Mouse (Mus musculus) midbrain, postnatal 0 days (tissue): ENCODE data around the gene Ntn1. TPM values are rescaled to one million over a fixed set of nuclear protein-coding genes. Genes with fewer than 3 reads are reported as not detected.

ENCODE experiments used
- ATAC-seq: fragments of 200-750 bp; cut with Nextera tagmentation; 2 replicates; pipeline ENCODE4 v1.8.0; 2017; ENCODE audit warnings: moderate number of reproducible peaks, mild to moderate bottlenecking, moderate TSS enrichment, moderate library complexity; ENCODE audit not compliant: low FRiP score
- DNase-seq: peaks from one replicate; pipeline ENCODE4 v3.0.0-alpha.2; 2015; ENCODE audit warnings: low spot score
- H3K27ac ChIP-seq: fragments of 300-500 bp; sonication (generic); 2 replicates; pipeline ENCODE4 v1.5.1; 2014; ENCODE audit warnings: low read depth, mild to moderate bottlenecking, low read length, mixed read lengths
- H3K27me3 ChIP-seq: fragments of 300-500 bp; sonication (generic); 2 replicates; pipeline ENCODE4 v1.6.1; 2014; ENCODE audit warnings: low read length, control low read depth, mixed read lengths; ENCODE audit not compliant: insufficient read depth
- H3K36me3 ChIP-seq: fragments of 300-500 bp; sonication (generic); 2 replicates; pipeline ENCODE4 v1.6.1; 2014; ENCODE audit warnings: low read length, control low read depth, mixed read lengths; ENCODE audit not compliant: insufficient read depth
- H3K4me1 ChIP-seq: fragments of 300-500 bp; sonication (generic); 2 replicates; pipeline ENCODE4 v1.6.1; 2014; ENCODE audit warnings: mild to moderate bottlenecking, control low read depth, antibody characterized with exemption, low read length, mixed read lengths; ENCODE audit not compliant: insufficient read depth
- H3K4me2 ChIP-seq: fragments of 300-500 bp; sonication (generic); 2 replicates; pipeline ENCODE4 v1.6.1; 2014; ENCODE audit warnings: low read depth, mild to moderate bottlenecking, low read length, mixed read lengths; ENCODE audit not compliant: poor library complexity, severe bottlenecking
- H3K4me3 ChIP-seq: fragments of 300-500 bp; sonication (generic); 2 replicates; pipeline ENCODE4 v1.5.1; 2014; ENCODE audit warnings: low read depth, mild to moderate bottlenecking, low read length, moderate library complexity
- H3K9ac ChIP-seq: fragments of 300-500 bp; sonication (generic); replicated peaks from 2 replicates; pipeline ENCODE4 v1.6.1; 2014; ENCODE audit warnings: mild to moderate bottlenecking, low read length, moderate library complexity, mixed read lengths; ENCODE audit not compliant: poor library complexity, severe bottlenecking
- H3K9me3 ChIP-seq: fragments of 300-500 bp; sonication (generic); 2 replicates; pipeline ENCODE4 v1.6.1; 2016; ENCODE audit warnings: low read length, control low read depth
- CTCF ChIP-seq: IDR thresholded peaks from 2 replicates; pipeline ENCODE4 v1.5.1; 2016; ENCODE audit warnings: antibody characterized with exemption, mild to moderate bottlenecking
- WGBS: fragments of 180-500 bp; shearing (Covaris S2); extraction: QIAGEN DNeasy Blood & Tissue Kit; methylation state at CpG from one replicate; pipeline ENCODE4 v1.1.7; 2014; 5-methylcytosine and 5-hydroxymethylcytosine counted together
- polyA plus RNA-seq: library from polyadenylated mRNA; unstranded; fragments of >200 nt; fragmentation: Nextera tagmentation; extraction: Ambion mirVana; gene quantifications from 2 replicates; pipeline ENCODE4 v1.2.1, GENCODE M21; 2015
- total RNA-seq: library from RNA; depleted of rRNA; stranded (reverse); fragments of >200 nt; gene quantifications from 2 replicates; pipeline ENCODE4 v1.2.3, GENCODE M21; 2014

Gene Ntn1
- total and polyA plus RNA-seq, 2 experiments from 2014 or later: 9.6 to 66.4 TPM

DNA sequence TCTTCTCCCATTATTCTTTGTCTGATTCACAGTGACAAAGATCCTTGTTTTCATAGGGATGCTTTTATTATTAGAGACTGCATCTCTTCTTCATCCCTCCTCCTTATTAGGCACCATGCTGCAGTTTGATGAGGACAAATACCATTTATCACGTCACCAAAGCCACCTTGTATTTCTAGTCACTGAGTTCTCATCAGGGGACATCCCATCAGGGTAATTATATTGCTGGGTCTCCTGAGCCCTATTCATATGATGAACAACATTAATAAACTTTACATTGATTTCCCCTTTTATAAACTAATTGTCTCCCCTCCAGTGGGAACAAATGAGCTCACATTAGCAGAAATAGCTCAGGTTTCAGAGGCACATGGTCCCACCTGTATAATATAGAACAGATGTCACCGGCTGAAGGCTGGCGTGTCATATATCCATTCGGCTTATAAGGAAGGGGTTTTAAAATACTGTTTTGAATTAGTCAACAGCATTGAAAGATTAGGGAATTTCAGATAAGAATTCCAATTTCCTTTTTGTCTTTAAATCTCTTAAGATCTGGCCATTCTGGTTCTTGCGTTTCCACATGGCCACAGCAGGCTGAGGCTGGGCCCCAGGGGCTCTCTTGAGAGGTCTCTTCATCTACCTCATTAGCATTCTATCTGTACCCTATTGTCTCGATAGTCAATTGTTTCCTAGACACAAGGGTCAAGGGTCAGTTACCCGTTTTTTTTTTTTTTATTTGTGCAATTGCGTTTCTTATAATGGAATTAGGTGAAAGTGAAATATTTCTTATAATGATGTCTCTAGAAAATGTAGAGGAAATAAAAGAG, 25.1 kb upstream of the Ntn1 start:
- DNase-seq: peak; percentile 3
- H3K9me3 ChIP-seq: no peaks in the 10 kb centered on the region
- no peak overlapping the region for H3K4me3 ChIP-seq
- no peak for TF ChIP-seq CTCF
- no peaks in the 10 kb centered on the region for H3K27me3 ChIP-seq
- no peak overlapping the region for H3K4me2 ChIP-seq
- no peaks in the 10 kb centered on the region for H3K4me1 ChIP-seq
- no peaks in the 10 kb centered on the region for H3K36me3 ChIP-seq
- no peak overlapping the region for H3K9ac ChIP-seq
- H3K27ac ChIP-seq: no peak overlapping the region
- WGBS: 37% methylated on average over 8 of the region's 8 CpGs
- ATAC-seq: no peak

DNA sequence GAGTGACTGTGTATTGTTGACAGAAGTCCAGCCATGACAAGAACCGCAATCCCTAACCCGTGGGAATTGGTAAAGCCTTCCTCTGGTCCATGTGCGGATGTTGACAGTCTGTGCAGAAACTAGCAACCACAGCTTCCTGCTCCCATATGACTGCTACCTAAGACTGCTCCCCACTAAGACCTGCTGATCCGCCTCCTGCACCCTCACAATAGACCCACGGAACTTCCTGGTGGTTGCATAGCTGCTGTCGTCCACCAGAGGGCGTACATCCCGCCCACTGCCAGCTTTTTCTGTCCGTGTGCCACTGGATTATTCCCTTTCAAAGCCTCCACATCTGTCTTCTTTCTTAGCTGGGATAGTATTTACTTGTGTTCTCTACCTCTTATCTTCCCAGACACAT, 17.2 kb upstream of the Ntn1 start:
- Histone ChIP-seq H3K36me3 (no peaks in the 10 kb centered on the region), H3K27me3 (no peaks in the 10 kb centered on the region), H3K9ac (no peak overlapping the region), H3K4me2 (no peak overlapping the region), H3K9me3 (no peaks in the 10 kb centered on the region), H3K4me1 (no peaks in the 10 kb centered on the region), H3K4me3 (no peak overlapping the region), H3K27ac (no peak overlapping the region)
- peak; percentile 78 for TF ChIP-seq CTCF
- DNase-seq (peak; percentile 20), ATAC-seq (no peak)
- 43% methylated on average over 9 of the region's 9 CpGs for WGBS

DNA sequence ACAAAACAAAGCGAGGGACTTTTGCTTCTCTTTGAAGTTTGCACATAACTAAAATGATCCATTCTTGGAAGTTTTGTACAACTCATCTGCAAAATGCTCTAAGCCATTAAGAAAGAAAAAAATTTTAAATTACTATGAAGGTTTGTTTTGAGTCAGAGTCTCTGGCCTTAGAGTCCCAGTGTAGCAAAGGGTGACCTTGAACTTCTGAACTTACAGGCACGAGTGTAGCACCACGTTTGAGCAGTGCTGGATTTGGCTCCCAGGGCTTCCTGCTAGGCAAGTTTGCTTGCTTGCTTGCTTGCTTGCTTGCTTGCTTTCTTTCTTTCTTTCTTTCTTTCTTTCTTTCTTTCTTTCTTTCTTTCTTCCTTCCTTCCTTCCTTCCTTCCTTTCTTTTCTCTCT, 16.4 kb upstream of the Ntn1 start:
- TF ChIP-seq CTCF: no peak
- no peak for DNase-seq
- H3K27ac ChIP-seq: no peak overlapping the region
- no peak overlapping the region for H3K9ac ChIP-seq
- WGBS: 74% methylated on average over 3 of the region's 3 CpGs
- ATAC-seq: no peak
- no peak overlapping the region for H3K4me3 ChIP-seq
- H3K27me3 ChIP-seq: no peaks in the 10 kb centered on the region
- no peaks in the 10 kb centered on the region for H3K36me3 ChIP-seq
- no peaks in the 10 kb centered on the region for H3K9me3 ChIP-seq
- H3K4me1 ChIP-seq: no peaks in the 10 kb centered on the region
- no peak overlapping the region for H3K4me2 ChIP-seq

DNA sequence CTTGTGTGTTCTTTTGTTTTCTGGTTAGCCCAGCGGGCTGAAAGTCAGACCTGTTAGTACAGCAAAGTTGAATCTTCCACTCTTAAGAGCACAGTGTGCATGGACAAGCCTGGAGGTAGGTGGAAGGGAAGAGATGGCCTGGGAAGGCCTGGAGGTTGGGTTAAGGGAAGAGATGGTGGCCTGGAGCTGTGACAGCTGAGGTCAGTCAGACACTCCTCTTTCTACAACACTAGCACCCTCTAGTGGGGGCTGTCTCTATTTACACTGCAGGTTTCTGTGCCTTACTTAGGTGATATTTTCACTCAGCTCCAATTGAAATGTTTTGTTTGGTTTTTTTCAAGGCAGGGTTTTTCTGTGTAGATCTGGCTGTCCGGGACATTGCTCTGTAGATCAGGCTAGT, 7.5 kb upstream of the Ntn1 start:
- peak; percentile 92 for TF ChIP-seq CTCF
- H3K9me3 ChIP-seq: no peaks in the 10 kb centered on the region
- no peak overlapping the region for H3K4me3 ChIP-seq
- ATAC-seq (no peak), DNase-seq (peak; percentile 89)
- H3K9ac ChIP-seq: no peak overlapping the region
- WGBS: 49% methylated on average over 2 of the region's 2 CpGs
- H3K4me1 ChIP-seq: no peaks in the 10 kb centered on the region
- peaks cover 11% of the 10 kb centered on the region for H3K27me3 ChIP-seq
- no peak overlapping the region for H3K27ac ChIP-seq
- no peak overlapping the region for H3K4me2 ChIP-seq
- H3K36me3 ChIP-seq: no peaks in the 10 kb centered on the region

DNA sequence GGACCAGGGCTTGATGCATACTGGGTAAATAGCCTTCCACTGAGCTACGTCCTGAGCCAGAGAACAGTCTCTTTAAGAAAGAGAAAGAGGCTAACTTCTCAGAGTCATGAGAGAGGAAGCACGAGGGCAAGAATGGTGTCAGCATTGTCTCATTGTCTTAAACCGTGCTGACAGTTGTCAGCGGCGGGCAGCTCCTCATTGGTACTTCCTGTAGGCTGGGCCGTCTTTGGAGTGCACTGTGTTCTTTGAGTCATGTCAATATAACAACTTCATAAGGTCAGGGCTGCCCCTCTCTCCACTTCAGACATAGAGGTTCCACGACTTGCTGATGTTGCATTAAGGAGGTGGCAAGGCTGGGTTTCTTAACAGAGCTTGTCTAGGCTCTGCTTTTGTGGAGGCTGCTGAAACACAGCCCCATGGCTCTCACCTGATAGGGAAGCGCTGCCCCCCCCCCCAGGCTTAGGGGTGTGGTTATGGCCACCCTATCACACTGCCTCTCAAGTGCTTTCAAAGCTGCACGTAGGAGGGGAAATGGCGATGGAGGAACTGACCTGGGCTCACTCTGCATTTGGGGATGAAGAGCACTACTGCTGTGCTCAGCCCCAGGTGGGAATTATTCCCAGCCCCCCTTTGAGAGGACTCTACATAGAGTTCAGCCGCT, 6.8 kb upstream of the Ntn1 start:
- WGBS: 65% methylated on average over 11 of the region's 11 CpGs
- ATAC-seq (no peak), DNase-seq (no peak)
- Histone ChIP-seq H3K4me1 (no peaks in the 10 kb centered on the region), H3K9ac (no peak overlapping the region), H3K36me3 (no peaks in the 10 kb centered on the region), H3K4me3 (no peak overlapping the region), H3K27ac (no peak overlapping the region), H3K4me2 (no peak overlapping the region), H3K9me3 (no peaks in the 10 kb centered on the region), H3K27me3 (peaks cover 16% of the 10 kb centered on the region)
- no peak for TF ChIP-seq CTCF

DNA sequence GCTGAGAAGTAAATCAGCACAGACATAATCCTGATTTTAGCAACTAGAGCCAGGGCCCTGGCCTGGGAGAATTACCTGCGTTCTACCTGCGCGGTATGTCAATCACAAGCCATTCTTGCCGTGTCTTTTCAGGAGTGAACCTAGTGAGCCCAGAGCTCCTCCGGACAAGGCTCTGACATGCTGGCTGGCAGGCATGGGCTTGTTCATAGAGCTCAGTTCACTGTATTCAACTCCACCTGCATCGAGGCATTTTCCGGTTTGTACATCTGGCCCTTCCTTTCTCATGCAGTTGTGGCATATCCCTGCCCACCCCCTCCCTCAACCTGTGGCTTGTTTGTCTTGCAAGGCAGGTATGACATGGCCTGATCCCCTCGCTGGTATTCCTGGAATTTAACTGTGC, 5.0 kb upstream of the Ntn1 start:
- no peak overlapping the region for H3K4me3 ChIP-seq
- no peaks in the 10 kb centered on the region for H3K36me3 ChIP-seq
- TF ChIP-seq CTCF: no peak
- no peaks in the 10 kb centered on the region for H3K9me3 ChIP-seq
- 91% methylated on average over 8 of the region's 8 CpGs for WGBS
- no peak overlapping the region for H3K9ac ChIP-seq
- DNase-seq (no peak), ATAC-seq (no peak)
- no peak overlapping the region for H3K27ac ChIP-seq
- H3K4me2 ChIP-seq: no peak overlapping the region
- no peaks in the 10 kb centered on the region for H3K4me1 ChIP-seq
- peaks cover 29% of the 10 kb centered on the region for H3K27me3 ChIP-seq
